Mouse (Mus musculus): ENCODE data around the gene Slc25a51. TPM values are rescaled to one million over a fixed set of nuclear protein-coding genes. Genes with fewer than 3 reads are reported as not detected.

Gene Slc25a51
- total RNA-seq (2015; ENCODE audit: low replicate concordance) (261 and 374 TPM in 2 replicates), total RNA-seq (2017; ENCODE audit: low replicate concordance) (263 and 320 TPM in 2 replicates)

- peak; percentile 65 for ATAC-seq (replicated peaks; ENCODE audit: low FRiP score, poor library complexity, severe bottlenecking)
These were observed at the start of gene Slc25a51 for GRCm38 (mm10) chr4:45408427-45409132. TSS of gene Slc25a51 (minus strand) at chr4:45408766.

DNA sequence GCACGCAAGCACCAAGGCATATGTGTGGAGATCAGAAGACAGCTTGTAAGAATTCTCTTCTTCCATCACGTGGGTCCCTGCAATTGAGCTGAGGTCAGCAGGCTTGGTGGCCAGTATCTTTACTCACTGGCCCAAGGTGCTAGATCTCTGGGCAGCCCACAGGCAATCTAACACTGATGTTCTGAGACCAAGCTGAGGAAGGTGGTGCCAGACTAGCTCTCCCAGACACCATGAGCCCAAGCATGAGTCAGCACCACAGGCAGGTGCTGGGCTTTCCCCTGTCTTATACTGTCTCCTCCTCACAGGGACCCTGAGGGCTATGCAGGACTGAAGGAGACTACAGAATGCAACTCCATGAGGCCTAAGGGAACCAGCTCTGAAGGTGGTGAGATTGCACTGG is 49.0 kb upstream of the Slc25a51 start:
- ATAC-seq (replicated peaks; ENCODE audit: low FRiP score, poor library complexity, severe bottlenecking) = no peak

- no peak for ATAC-seq (replicated peaks; ENCODE audit: low FRiP score, poor library complexity, severe bottlenecking)
These were observed 46.4 kb upstream of the Slc25a51 start for GRCm38 (mm10) chr4:45455001-45455400.

GRCm38 (mm10) chr4:45453271-45453851 is 44.8 kb upstream of the Slc25a51 start:
- no peak for ATAC-seq (replicated peaks; ENCODE audit: low FRiP score, poor library complexity, severe bottlenecking)

- no peak for ATAC-seq (replicated peaks; ENCODE audit: low FRiP score, poor library complexity, severe bottlenecking)
These were observed 44.1 kb upstream of the Slc25a51 start for GRCm38 (mm10) chr4:45452569-45453111.

DNA sequence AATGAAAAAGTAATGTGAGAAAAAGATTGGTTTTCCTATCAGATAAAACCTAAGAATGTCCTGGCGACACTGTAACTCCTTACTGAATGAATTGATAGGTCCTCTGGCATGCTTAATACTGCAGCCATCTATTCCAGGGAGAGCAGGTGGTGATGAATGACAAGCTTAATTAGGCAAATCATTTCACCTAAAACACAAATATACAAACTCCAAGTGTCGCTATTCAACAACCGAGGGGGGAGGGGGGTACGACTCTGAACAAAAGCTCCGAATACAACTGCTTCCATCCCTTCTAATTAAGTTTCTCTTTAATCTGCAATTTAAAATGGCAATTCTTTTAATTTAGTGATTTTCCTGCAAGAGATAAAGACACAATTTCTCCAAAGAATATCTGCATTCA is 40.4 kb upstream of the Slc25a51 start:
- ATAC-seq (replicated peaks; ENCODE audit: low FRiP score, poor library complexity, severe bottlenecking) = no peak

DNA sequence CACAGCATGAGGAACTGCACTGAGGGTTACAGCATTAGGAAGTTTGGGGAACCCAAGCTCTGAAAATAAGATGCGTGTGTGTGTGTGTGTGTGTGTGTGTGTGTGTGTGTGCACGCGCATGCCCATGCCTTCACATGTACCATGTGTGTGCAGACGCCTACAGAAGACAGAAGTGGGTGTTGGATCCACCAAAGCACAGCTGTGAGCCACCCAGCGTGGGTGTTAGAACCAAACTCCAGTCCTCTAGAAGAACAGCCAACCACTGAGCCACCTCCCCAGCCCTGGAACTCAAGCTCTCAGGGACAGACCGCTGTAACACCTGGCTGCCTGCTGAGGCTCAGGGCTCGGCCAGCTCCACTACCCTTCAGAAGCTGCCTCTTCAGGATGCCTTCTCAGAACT is 39.9 kb upstream of the Slc25a51 start:
- no peak for ATAC-seq (replicated peaks; ENCODE audit: low FRiP score, poor library complexity, severe bottlenecking)

DNA sequence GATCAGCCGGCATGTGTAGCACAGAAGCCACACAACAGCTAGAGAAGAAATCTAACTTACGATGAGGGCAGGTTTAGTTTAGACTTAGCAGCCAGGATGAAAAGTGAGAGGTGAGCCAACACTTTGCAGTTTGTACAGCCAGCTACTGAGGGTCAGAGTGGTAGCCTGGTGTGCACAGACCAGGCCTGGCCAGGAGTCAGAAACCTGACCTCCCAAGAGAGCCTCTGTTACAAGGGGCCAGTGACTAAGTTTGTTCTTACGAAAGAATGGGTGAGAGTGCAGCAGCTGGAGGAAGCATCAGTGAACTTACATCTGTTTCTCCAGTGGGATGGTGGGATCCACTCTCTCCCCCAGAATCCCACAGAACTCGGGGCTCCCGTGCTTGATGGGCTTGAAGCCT is 38.6 kb upstream of the Slc25a51 start:
- ATAC-seq (replicated peaks; ENCODE audit: low FRiP score, poor library complexity, severe bottlenecking) = no peak

DNA sequence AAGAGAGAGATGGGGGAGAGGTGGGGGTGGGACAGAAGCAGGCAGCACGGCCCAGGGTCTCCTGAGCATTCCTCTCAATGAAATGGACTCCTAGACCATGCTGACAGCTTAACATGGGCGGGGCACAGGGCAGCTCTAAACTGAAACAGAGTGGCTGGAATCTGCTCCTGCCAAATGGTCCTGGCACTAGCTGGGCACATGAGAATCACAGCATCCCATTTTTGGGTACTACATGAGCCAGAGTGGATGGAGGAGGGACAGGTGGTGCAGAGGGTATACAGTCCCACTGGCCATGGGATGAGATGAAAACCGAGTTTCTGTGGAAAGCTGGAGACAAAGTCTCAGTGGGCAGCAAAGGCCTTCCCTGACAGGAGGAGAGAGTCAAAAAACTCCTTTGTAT is 36.7 kb upstream of the Slc25a51 start:
- ATAC-seq (replicated peaks; ENCODE audit: low FRiP score, poor library complexity, severe bottlenecking) = no peak

DNA sequence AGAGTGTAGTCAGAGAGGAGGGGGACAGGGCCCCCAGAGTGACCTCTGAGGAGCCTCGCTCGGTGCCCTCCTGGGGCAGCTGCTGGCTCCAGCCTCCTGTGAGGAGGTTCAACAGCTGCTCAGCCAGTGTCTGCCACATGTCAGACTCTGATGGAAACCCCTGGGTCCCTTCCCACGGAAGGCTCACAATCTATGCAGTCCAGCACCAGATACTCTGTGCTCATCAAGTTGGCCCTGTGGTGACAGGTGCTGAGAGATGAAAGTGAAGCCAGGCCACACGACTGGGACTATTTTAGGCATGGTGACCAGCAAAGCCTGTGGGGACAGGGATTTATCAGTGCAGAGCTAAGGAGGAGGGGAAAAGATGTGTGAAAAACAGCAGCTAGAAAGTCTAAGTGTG is 36.2 kb upstream of the Slc25a51 start:
- no peak for ATAC-seq (replicated peaks; ENCODE audit: low FRiP score, poor library complexity, severe bottlenecking)

DNA sequence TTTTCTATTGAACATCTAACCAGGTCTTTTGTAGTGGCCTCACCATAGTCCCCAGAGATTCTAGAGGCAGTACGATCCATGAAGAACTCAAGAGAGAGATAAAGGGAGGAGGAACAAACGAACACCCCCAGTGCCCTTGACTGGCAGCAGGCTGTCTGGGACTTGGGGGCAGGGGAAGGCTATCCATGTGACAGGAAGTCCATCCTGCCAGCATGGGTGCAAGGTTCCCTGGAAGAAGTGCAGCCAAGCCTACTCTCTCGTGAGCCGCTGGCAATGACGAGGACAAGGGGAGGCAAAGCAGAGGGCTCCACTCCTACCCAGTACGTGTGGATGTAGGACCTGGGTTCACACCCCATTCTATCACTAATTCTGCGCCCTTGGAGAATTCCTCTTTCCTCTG is 35.1 kb upstream of the Slc25a51 start:
- ATAC-seq (replicated peaks; ENCODE audit: low FRiP score, poor library complexity, severe bottlenecking) = no peak

DNA sequence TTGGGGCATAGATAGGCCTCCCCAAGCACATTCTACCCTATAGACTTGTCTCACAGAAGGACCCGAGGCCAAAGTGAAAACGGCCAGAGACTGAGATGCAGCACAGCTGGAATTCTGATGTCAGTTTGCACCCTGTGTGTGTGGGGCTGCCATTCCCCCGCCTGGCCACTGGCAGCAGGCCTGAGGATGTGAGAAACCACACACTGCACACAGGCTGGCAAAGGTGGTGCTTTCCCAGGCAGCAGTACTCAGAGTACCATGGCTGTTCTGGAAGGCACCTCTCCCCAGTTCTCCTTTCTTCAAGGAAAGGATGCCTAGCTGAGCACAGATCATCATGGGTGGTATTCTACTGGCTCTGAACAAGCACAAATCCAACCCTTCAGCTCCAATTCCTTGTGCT is 33.7 kb upstream of the Slc25a51 start:
- ATAC-seq (replicated peaks; ENCODE audit: low FRiP score, poor library complexity, severe bottlenecking) = no peak

GRCm38 (mm10) chr4:45441778-45442177 is 33.2 kb upstream of the Slc25a51 start:
- no peak for ATAC-seq (replicated peaks; ENCODE audit: low FRiP score, poor library complexity, severe bottlenecking)

DNA sequence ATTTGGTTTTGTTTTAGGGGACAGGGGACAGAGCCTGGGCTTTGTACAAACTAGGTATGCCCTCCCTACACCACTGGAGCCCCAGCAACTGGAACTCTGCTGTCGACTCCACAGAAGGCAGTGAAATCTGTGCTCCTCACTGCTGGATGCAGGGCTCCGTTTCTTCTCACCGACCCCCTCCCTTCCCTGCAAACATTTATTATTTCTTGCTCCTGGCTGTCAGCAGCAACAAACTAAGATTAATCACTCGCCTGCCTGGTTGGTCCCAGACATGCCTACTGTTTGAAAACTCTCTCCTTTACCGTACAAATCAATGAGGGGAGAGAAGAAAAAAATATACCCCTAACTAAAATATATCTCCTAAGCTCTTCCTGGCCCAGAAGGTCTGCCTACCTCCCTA is 30.7 kb upstream of the Slc25a51 start:
- ATAC-seq (replicated peaks; ENCODE audit: low FRiP score, poor library complexity, severe bottlenecking) = no peak

DNA sequence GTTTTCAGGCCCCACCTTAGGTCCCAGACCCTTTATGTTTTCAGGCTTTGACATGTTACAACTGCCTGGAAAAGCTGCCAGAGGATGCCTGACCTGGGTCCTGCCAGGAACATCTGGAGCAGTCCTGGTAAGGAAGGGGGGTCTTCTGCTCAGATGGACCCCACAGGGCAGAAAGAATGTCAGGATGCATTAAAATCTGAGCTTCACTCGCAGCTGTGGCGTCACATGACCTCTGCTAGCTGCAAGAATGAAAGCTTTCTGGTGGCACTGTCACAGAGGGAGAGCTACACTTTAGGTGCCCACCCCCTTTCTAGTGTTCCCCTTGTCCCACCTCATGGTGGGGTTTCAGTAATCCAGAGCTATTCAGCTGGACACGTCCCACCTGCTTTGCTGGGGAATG is 28.4 kb upstream of the Slc25a51 start:
- ATAC-seq (replicated peaks; ENCODE audit: low FRiP score, poor library complexity, severe bottlenecking) = no peak

DNA sequence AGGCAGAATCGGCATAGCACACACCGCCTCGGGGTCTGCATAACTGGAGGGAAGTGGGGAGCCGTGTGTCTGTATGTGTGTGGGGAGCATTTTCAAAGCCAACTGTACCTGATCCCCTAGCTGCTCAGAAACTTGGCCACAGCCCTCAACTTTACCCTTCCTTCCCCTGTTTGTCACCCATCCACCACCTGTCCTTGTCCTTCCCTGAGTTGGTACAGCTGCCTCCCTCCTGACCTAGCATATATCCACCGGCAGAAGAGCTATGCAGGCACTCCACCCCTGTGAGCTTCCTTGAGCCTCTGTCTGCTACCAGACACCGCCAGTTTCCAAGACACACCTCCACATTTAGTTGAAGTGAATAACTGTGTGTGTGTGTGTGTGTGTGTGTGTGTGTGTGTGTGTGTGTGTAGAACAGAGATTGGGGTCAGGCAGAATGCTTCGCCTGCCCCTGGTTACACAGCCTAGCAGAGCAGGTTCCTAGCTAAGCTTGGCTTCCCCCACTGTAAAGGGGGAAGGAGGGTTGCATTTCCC is 27.9 kb upstream of the Slc25a51 start:
- no peak for ATAC-seq (replicated peaks; ENCODE audit: low FRiP score, poor library complexity, severe bottlenecking)

DNA sequence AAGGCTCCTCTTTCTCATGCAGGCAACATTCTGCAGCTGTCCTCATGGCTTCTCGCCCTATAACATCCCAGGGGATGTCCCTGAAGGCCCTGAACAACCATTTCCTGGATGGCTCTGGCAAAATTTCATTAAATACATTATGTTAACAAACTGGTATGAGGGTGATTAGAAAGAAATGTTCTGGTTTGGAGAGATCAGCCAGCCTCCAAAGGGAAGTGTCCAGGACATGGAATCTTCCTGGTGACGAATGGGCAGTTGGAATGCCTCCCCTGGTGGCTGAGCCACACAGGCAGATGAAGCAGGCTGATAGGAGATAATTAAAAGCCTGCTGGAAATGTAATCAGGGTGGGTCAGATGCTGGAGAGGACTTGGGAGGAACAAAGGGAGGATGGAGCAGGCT is 27.3 kb upstream of the Slc25a51 start:
- no peak for ATAC-seq (replicated peaks; ENCODE audit: low FRiP score, poor library complexity, severe bottlenecking)

DNA sequence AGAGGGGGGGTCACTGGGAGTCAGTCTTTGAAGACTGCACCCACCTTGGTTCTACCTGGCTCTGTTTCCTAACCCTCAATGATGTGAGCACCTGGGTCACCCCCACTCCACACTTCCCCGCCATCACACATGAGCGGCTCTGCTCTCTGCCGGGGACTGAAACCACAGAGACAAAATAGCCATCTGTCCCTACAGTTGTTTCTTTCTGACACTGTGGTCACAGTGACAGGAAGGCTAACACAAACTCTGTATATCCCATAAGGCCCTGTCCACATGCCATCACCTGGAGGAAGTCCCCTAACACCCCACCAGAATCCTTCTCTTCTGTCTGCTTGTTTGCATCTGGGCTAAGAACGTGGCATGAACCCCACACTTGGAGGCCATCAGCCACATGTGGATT is 26.1 kb upstream of the Slc25a51 start:
- ATAC-seq (replicated peaks; ENCODE audit: low FRiP score, poor library complexity, severe bottlenecking) = no peak

- ATAC-seq (replicated peaks; ENCODE audit: low FRiP score, poor library complexity, severe bottlenecking) = no peak
These were observed 25.5 kb upstream of the Slc25a51 start for GRCm38 (mm10) chr4:45434071-45434470.

GRCm38 (mm10) chr4:45431806-45432205 is 23.2 kb upstream of the Slc25a51 start:
- ATAC-seq (replicated peaks; ENCODE audit: low FRiP score, poor library complexity, severe bottlenecking) = no peak

- no peak for ATAC-seq (replicated peaks; ENCODE audit: low FRiP score, poor library complexity, severe bottlenecking)
These were observed 22.8 kb upstream of the Slc25a51 start for GRCm38 (mm10) chr4:45431316-45431715.
